Mouse (Mus musculus) ES-Bruce4 (cell line): ENCODE results near the gene Asic2. TPM values are rescaled to one million over a fixed set of nuclear protein-coding genes. Genes with fewer than 3 reads are reported as not detected.

Experiments used
- H3K27ac ChIP-seq: 2 replicates; pipeline ENCODE4 v1.5.1; 2012; ENCODE audit warnings: low read length, inconsistent platforms; ENCODE audit not compliant: insufficient read depth
- H3K27me3 ChIP-seq: 2 replicates; pipeline ENCODE4 v1.6.1; 2012; ENCODE audit warnings: mild to moderate bottlenecking, low read length, inconsistent platforms; ENCODE audit not compliant: control insufficient read depth, poor library complexity, insufficient read depth, severe bottlenecking
- H3K36me3 ChIP-seq: 2 replicates; pipeline ENCODE4 v1.6.1; 2012; ENCODE audit warnings: inconsistent platforms, mild to moderate bottlenecking, low read length, moderate library complexity; ENCODE audit not compliant: control insufficient read depth, poor library complexity, insufficient read depth, severe bottlenecking
- H3K4me1 ChIP-seq: one replicate; pipeline ENCODE4 v1.8.1; 2011; ENCODE audit warnings: low read length; ENCODE audit not compliant: control insufficient read depth, insufficient read depth
- H3K4me3 ChIP-seq: 2 replicates; pipeline ENCODE4 v1.5.1; 2011; ENCODE audit warnings: low read depth, mild to moderate bottlenecking, low read length
- H3K9ac ChIP-seq: 2 replicates; pipeline ENCODE4 v1.6.1; 2012; ENCODE audit warnings: low read depth, mild to moderate bottlenecking, inconsistent platforms; ENCODE audit not compliant: poor library complexity, severe bottlenecking
- H3K9me3 ChIP-seq: replicated peaks from 2 replicates; pipeline ENCODE4 v1.6.1; 2012; ENCODE audit warnings: mild to moderate bottlenecking, low read length, inconsistent platforms; ENCODE audit not compliant: control insufficient read depth, poor library complexity, insufficient read depth, severe bottlenecking
- CTCF ChIP-seq: IDR thresholded peaks from one replicate; pipeline ENCODE4 v1.8.1; 2011; ENCODE audit warnings: low read depth, low read length
- EP300 ChIP-seq: IDR thresholded peaks from 2 replicates; pipeline ENCODE4 v1.6.1; 2011; ENCODE audit warnings: low read depth, low read length; ENCODE audit not compliant: insufficient read depth
- POLR2A ChIP-seq: IDR thresholded peaks from one replicate; pipeline ENCODE4 v1.8.1; 2011; ENCODE audit warnings: low read length; ENCODE audit not compliant: insufficient read depth
- polyA plus RNA-seq: library from polyadenylated mRNA; stranded (reverse); fragments of >200 nt; gene quantifications from 2 replicates; pipeline ENCODE4 v1.2.4, GENCODE M21; 2011; ENCODE audit warnings: low read depth; ENCODE audit not compliant: missing spikeins, insufficient read depth, insufficient read length

Gene Asic2
- polyA plus RNA-seq, 1 experiment = not detected

- H3K4me3 ChIP-seq = peak overlapping the region; percentile 77
- peak overlapping the region; percentile 84 for H3K9ac ChIP-seq
- H3K27me3 ChIP-seq = peaks cover 4% of the 10 kb centered on the region
- no peaks in the 10 kb centered on the region for H3K4me1 ChIP-seq
- no peaks in the 10 kb centered on the region for H3K9me3 ChIP-seq
- no peak overlapping the region for H3K27ac ChIP-seq
- H3K36me3 ChIP-seq = no peaks in the 10 kb centered on the region
- TF ChIP-seq EP300 = no peak
Observed at GRCm38 (mm10) chr11:81151286-81152020, 816.8 kb downstream of the Asic2 start.

- Histone ChIP-seq H3K27ac (no peak overlapping the region), H3K36me3 (no peaks in the 10 kb centered on the region), H3K4me1 (no peaks in the 10 kb centered on the region), H3K9me3 (no peaks in the 10 kb centered on the region), H3K9ac (no peak overlapping the region), H3K27me3 (peaks cover 4% of the 10 kb centered on the region), H3K4me3 (no peak overlapping the region)
- no peak for TF ChIP-seq EP300
- no peak for TF ChIP-seq CTCF
- no peak for TF ChIP-seq POLR2A
Observed at GRCm38 (mm10) chr11:81150621-81151020, 817.6 kb downstream of the Asic2 start.

DNA sequence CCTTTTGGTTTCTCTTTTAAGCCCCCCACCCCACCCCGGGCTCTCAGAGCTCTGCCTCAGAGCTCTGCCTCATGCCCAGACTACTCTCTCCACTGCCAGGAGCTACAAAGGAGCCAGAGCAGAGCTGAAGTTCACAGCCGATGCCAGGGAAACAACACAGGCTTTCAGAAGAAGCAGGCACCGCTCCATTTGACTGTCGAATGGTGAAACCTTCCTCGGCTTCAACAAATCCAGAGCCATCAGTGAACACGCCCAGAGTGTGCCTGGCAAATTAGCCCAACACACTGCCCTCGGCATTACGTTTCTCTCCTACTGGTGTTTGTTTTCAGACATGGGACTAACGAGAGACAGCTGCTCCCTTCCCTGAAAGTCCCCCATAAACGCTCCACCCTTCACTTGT lies 819.8 kb downstream of the Asic2 start:
- peaks cover 2% of the 10 kb centered on the region; the same call in 1 of the 2 replicates for H3K27me3 ChIP-seq

DNA sequence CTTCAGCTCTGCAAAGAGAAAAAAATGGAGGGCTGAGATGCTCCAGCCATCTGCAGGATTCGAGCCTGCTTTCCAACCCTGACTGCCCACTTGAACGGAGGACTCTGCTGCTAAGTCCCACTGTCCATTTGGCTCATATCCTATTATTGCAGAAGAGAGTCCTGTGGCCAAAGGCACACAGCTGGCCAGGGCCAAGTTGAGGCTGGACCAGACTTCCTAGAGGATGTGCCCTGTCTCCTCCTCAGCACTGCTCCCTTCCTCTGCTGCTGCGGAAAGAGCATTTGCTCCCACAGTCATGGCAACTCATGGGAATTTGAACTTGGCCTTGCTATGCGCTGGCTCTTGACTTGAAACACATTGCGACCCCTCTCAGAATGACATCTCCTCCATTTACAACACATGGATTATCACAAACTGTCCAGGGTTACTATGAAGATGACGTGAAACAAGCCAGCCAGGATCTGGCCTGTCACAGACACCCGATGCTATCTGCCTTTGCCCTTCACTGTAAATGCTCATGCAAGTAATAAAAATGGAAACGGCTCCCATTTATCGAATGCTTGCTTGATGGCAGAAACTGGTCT lies 821.6 kb downstream of the Asic2 start:
- Histone ChIP-seq H3K27ac (no peak overlapping the region), H3K4me3 (no peak overlapping the region), H3K9ac (no peak overlapping the region), H3K9me3 (no peaks in the 10 kb centered on the region; the same call in 1 of the 2 replicates), H3K27me3 (no peaks in the 10 kb centered on the region), H3K36me3 (no peaks in the 10 kb centered on the region), H3K4me1 (no peaks in the 10 kb centered on the region)
- TF ChIP-seq CTCF (no peak), EP300 (no peak), POLR2A (no peak)

More for the DNA sequence above, 819.8 kb downstream of the Asic2 start:
- TF ChIP-seq POLR2A (no peak), EP300 (no peak)
- Histone ChIP-seq H3K4me3 (no peak overlapping the region), H3K9ac (no peak overlapping the region), H3K27ac (no peak overlapping the region), H3K9me3 (no peaks in the 10 kb centered on the region; the same call in 1 of the 2 replicates), H3K36me3 (no peaks in the 10 kb centered on the region), H3K4me1 (no peaks in the 10 kb centered on the region)

- H3K4me3 ChIP-seq = no peak overlapping the region
- TF ChIP-seq POLR2A (no peak), EP300 (no peak), CTCF (no peak)
- H3K27me3 ChIP-seq = no peaks in the 10 kb centered on the region
- no peak overlapping the region for H3K9ac ChIP-seq
- H3K9me3 ChIP-seq = 0 out of 2 replicates have a peak, but pooled peaks cover 5% of the 10 kb centered on the region
- H3K36me3 ChIP-seq = no peaks in the 10 kb centered on the region
- H3K4me1 ChIP-seq = peaks cover 17% of the 10 kb centered on the region
- no peak overlapping the region for H3K27ac ChIP-seq
Observed at GRCm38 (mm10) chr11:81135141-81135540, 833.1 kb downstream of the Asic2 start.

GRCm38 (mm10) chr11:81133950-81134349 lies 834.3 kb downstream of the Asic2 start:
- H3K4me3 ChIP-seq = no peak overlapping the region
- no peaks in the 10 kb centered on the region for H3K27me3 ChIP-seq
- H3K9me3 ChIP-seq = 0 out of 2 replicates have a peak, but pooled peaks cover 5% of the 10 kb centered on the region
- peak; percentile 74; the same call in 1 of the 2 replicates for TF ChIP-seq EP300
- no peak for TF ChIP-seq CTCF
- H3K27ac ChIP-seq = peak overlapping the region; percentile 38
- peaks cover 23% of the 10 kb centered on the region for H3K4me1 ChIP-seq
- H3K9ac ChIP-seq = no peak overlapping the region
- H3K36me3 ChIP-seq = no peaks in the 10 kb centered on the region
